Comparison of ENCODE assay signal across 23 mouse cellular contexts in genomic region chr4:28700481-28700880, GRCm38 (mm10).
DNase-seq lines count a peak whose midpoint lies in the region; ATAC-seq lines count a peak whose summit lies in the region.
"Had no signal": no experiment of that assay in that cellular context is flagged by ENCODE, and none has a peak within 500 bp of the region (broad histone marks: within the 10 kb centered on the region; RNA-seq: fewer than 3 reads in every experiment).

No protein-coding gene starts in this region.

- no peaks in the 10 kb centered on the region for H3K4me1 ChIP-seq in liver, embryonic 11.5 days (replicated peaks; ENCODE audit: control insufficient read depth, insufficient read depth, low read length)
- H3K4me1 ChIP-seq: embryonic facial prominence, embryonic 13.5 days; heart, embryonic 15.5 days; hindbrain, embryonic 15.5 days; limb, embryonic 10.5 days; neural tube, embryonic 15.5 days had no signal

- H3K36me3 ChIP-seq in liver, embryonic 11.5 days (ENCODE audit: control insufficient read depth, insufficient read depth, low read length) = no peaks in the 10 kb centered on the region
- H3K36me3 ChIP-seq: embryonic facial prominence, embryonic 13.5 days; heart, embryonic 15.5 days; hindbrain, embryonic 15.5 days; limb, embryonic 10.5 days; neural tube, embryonic 15.5 days had no signal

- H3K4me3 ChIP-seq in liver, embryonic 11.5 days (ENCODE audit: low read depth, low read length) = no peak overlapping the region
- H3K4me3 ChIP-seq: embryonic facial prominence, embryonic 13.5 days; heart, embryonic 15.5 days; hindbrain, embryonic 15.5 days; limb, embryonic 10.5 days; neural tube, embryonic 15.5 days had no signal

- peak; percentile 98 for ATAC-seq in frontal cortex, adult (ENCODE audit: low TSS enrichment)
- no peak for ATAC-seq in liver, embryonic 11.5 days (replicated peaks; ENCODE audit: low FRiP score)
- ATAC-seq: forebrain, postnatal 0 days; intestine, postnatal 0 days; midbrain, embryonic 16.5 days had no signal

- DNase-seq in layer of hippocampus, adult 9-11 months = peak; percentile 35
- no peak for DNase-seq in layer of hippocampus, adult 11-12 months (ENCODE audit: low spot score)
- peak; percentile 55 to 61 for DNase-seq in left cerebral cortex, adult 9 months (ENCODE audit: low spot score in 2 of 2)
- peak; percentile 42 for DNase-seq in right cerebral cortex, postnatal 25 days
- no peak for DNase-seq in gastrocnemius, adult 8-10 months (ENCODE audit: low spot score in 2 of 2)
- DNase-seq in lung, postnatal 36 days = no peak
- no peak for DNase-seq in liver, embryonic 11.5 days (ENCODE audit: low spot score)
- DNase-seq: B cell, adult 2 months; cerebellum, adult 9-10 months; forebrain, postnatal 0 days; gastrocnemius, postnatal 36 days; heart, postnatal 4 days; lung, adult 2 months; spleen, adult 18-20 months; thymus, adult 18-20 months had no signal

- no peak overlapping the region for H3K27ac ChIP-seq in liver, embryonic 11.5 days (ENCODE audit: low read depth, low read length)
- H3K27ac ChIP-seq: embryonic facial prominence, embryonic 13.5 days; heart, embryonic 15.5 days; hindbrain, embryonic 15.5 days; limb, embryonic 10.5 days; neural tube, embryonic 15.5 days had no signal

- H3K4me2 ChIP-seq in liver, embryonic 11.5 days = no peak overlapping the region
- H3K4me2 ChIP-seq: embryonic facial prominence, embryonic 13.5 days; heart, embryonic 15.5 days; hindbrain, embryonic 15.5 days; neural tube, embryonic 15.5 days had no signal

- 76% methylated on average over 4 of the region's 4 CpGs for WGBS in liver, embryonic 11.5 days

- H3K9me3 ChIP-seq in liver, embryonic 11.5 days (ENCODE audit: control insufficient read depth, low read length) = no peaks in the 10 kb centered on the region
- H3K9me3 ChIP-seq: embryonic facial prominence, embryonic 13.5 days; heart, embryonic 15.5 days; hindbrain, embryonic 15.5 days; limb, embryonic 10.5 days; neural tube, embryonic 15.5 days had no signal

- H3K9ac ChIP-seq in liver, embryonic 11.5 days (ENCODE audit: low read depth, low read length) = no peak overlapping the region
- H3K9ac ChIP-seq: embryonic facial prominence, embryonic 13.5 days; forebrain, postnatal 0 days; heart, embryonic 15.5 days; hindbrain, embryonic 15.5 days; neural tube, embryonic 15.5 days had no signal

- H3K27me3 ChIP-seq in liver, embryonic 11.5 days (replicated peaks; ENCODE audit: control insufficient read depth, insufficient read depth, low read length) = no peaks in the 10 kb centered on the region
- H3K27me3 ChIP-seq: embryonic facial prominence, embryonic 13.5 days; heart, embryonic 15.5 days; hindbrain, embryonic 15.5 days; neural tube, embryonic 15.5 days had no signal

Comparison
In these comparisons a context has a peak if more than half of its experiments do, and no peak if none do; other contexts are left out.
1. DNase-seq: peak in layer of hippocampus, adult 9-11 months (single experiment), left cerebral cortex, adult 9 months (2 of 2) and right cerebral cortex, postnatal 25 days (single experiment); none in layer of hippocampus, adult 11-12 months (single experiment), gastrocnemius, adult 8-10 months (0 of 2), lung, postnatal 36 days (single experiment) and liver, embryonic 11.5 days (single experiment).